Mouse (Mus musculus) testis, postnatal 14 days (tissue): ENCODE results near the gene Tppp3.

ENCODE experiments used
- DNase-seq: peaks from one replicate; pipeline ENCODE4 v3.0.0; 2021; ENCODE audit warnings: low spot score

Tppp3 gene

GRCm38 (mm10) chr8:105467396-105467985 is 3.8 kb downstream of the Tppp3 start:
- no peak for DNase-seq

- no peak for DNase-seq
These were observed 4.5 kb downstream of the Tppp3 start for GRCm38 (mm10) chr8:105466700-105467291.

DNA sequence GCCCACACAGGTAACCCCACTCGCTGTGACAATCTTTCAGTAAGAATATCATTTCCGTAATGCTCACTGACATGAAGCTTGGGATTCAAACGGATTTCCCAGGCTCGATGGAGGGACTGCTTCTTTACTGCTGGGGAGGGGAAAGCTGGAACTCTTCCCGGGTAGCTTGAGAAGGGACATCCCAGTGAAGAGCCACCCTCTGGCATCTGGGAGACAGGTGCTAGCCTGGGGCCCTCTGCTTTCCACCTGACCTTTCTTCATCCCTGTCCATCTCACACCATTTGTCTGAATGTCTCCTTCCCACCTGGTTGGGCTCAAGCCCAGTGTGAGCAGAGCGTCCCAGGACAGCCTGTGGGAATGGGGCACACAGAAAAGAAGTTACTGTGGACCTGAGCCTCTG is 5.1 kb downstream of the Tppp3 start:
- DNase-seq = no peak

DNA sequence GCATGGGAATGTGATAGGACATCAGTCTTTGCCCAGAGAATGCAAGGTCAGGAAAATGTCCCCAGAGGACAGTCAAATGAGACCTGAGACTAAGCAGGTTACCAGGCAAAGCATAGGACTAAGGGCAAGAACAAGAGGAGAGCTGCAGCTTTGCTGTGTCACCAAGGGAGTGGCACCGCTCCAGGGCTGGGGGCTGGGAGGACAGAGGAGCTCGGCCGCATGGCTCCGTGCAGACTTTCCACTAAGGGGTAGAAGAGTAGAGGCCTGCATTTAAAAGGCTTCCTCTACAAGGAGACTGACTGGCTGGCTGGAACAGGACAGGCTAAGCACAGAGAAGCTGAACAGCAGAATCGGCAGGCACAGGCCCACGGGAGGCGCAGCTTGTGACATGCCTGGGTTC is 6.7 kb downstream of the Tppp3 start:
- no peak for DNase-seq

- no peak for DNase-seq
These were observed 10.1 kb downstream of the Tppp3 start for GRCm38 (mm10) chr8:105461085-105461803.

GRCm38 (mm10) chr8:105455218-105455617 is 16.1 kb downstream of the Tppp3 start:
- DNase-seq = no peak

DNA sequence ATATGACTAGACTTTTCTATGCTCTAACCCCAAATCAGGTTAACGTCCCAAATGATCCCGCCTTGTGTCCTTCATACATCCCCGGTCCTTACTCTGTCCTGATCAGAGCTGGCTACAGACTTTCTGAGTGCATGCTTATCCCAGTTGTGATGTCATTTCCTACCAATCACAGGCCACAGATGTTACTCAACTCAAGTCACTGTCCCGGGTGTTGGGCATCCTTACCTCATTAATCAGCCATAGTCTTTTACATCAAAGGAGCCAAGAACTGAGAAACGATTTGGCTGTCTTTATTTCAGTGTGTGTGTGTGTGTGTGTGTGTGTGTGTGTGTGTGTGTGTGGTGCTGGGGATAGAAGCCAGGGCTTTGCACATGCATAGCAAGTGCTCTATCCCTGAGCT is 17.2 kb downstream of the Tppp3 start:
- DNase-seq = no peak

GRCm38 (mm10) chr8:105453296-105453695 is 18.0 kb downstream of the Tppp3 start:
- DNase-seq = no peak

- DNase-seq = no peak
These were observed 19.3 kb downstream of the Tppp3 start for GRCm38 (mm10) chr8:105451903-105452603.

GRCm38 (mm10) chr8:105450977-105451376 is 20.3 kb downstream of the Tppp3 start:
- DNase-seq = no peak

DNA sequence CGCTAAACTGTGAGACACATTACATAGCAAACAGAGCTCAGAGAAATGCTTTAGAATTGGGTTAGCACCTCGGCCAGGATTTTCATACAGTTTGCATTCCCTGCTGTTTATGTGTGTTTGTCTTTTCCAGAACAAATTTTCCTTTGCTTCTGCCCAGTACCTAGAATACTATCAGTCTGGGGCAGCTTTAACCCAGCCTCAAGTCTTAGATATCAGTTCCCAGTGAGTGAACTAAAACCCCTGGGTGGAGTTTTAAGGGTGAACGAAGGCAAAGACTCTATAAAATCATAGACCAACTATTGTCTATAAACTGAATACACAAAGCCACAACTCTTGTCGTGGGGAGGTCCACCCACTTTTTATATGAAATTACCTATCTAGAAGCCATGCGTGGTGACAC is 22.7 kb downstream of the Tppp3 start:
- no peak for DNase-seq

- DNase-seq = no peak
These were observed 23.1 kb downstream of the Tppp3 start for GRCm38 (mm10) chr8:105448188-105448587.

DNA sequence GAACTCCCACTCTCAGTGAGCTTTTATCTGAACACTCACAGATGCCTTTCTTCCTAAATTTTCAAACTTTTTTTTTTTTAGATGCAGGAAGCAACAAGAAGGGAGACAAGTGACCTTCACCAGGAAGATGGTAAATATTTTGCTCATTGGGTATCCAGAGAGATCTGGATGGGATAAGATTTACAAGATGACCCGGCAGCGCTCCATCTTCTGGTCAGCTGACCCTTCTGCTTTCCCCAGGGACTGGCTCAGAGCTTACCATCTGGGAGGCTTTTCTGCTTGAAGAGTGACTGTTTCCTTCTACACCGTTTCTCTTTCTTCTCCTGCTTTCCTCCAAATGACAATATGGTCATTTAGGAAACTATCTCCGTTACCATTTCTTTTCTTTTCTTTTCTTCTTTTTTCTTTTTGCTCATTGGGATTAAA is 25.2 kb downstream of the Tppp3 start:
- DNase-seq = no peak

- no peak for DNase-seq
These were observed 25.8 kb downstream of the Tppp3 start for GRCm38 (mm10) chr8:105445296-105446126.

- no peak for DNase-seq
These were observed 28.7 kb downstream of the Tppp3 start for GRCm38 (mm10) chr8:105442661-105443060.

- no peak for DNase-seq
These were observed 29.9 kb downstream of the Tppp3 start for GRCm38 (mm10) chr8:105441433-105441832.

DNA sequence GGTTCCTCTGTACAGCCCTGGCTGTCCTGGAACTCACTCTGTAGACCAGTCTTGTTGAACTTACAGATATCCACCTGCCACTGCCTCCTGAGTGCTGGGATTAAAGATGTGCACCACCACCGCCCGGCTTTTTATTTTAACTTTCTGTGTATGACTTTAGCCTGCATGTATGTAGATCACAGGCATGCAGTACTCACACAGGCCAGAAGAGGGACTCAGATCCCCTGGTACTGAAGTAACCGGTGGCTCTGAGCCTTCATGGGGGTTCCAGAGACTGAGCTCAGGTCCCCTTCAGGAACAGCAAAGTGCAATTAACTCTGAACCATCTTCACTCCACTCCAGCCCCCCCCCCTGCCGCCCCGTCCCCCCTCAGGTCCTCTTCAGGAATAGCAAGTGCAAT is 32.5 kb downstream of the Tppp3 start:
- no peak for DNase-seq

DNA sequence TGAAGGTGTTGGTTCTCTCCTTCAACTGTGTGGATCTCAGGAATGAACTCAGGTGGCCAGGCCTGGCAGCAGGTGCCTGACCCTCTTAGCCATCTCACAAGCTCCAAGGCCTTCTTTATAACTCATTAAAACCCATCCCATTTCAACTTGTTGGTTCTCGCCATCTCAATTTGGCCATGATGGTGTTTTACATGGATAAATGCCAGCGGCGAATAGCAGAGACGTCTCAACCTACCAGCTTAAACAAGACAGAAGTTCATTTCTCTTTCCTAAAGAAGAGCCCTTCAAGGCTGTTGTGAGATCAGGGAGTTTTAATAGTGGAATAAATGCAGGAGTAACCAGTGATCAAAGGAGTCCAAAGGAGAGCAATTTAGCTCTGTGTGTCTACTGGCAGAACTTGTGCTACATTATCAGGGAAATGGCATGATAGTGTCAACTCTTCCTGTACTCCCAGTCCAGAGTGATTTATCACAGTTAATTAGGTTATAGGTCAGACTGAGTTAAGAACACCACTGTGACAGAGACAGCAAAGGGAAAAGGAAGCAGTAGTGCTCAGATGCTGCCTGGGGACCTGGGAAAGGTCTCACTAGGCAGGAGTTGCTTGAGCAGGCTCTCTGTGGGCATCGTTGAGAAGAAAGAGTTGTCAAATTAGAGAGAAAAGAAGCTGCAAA is 34.1 kb downstream of the Tppp3 start:
- no peak for DNase-seq

DNA sequence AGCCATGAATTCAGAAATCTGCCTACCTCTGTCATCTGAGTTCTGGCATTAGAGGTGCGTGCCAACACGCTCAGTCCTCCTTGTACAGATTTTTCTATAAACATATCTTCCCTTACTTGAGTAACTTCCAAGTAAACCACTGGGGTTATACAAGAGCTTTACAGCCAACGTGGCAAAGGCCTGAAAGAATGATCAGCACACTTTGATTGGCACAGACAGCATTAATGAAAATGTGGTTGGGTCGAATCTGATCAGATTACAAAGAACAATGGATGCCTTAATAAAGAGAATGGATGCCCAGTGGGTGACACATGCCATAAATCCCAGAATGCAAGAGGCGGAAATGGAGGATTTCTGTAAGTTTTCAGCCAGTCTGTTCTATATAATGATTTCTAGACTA is 35.1 kb downstream of the Tppp3 start:
- DNase-seq = no peak

- DNase-seq = no peak
These were observed 37.2 kb downstream of the Tppp3 start for GRCm38 (mm10) chr8:105434136-105434535.

GRCm38 (mm10) chr8:105433511-105433910 is 37.8 kb downstream of the Tppp3 start:
- DNase-seq = no peak
